Mouse (Mus musculus): ENCODE data around the gene Fopnl. TPM values are rescaled to one million over a fixed set of nuclear protein-coding genes. Genes with fewer than 3 reads are reported as not detected.

Gene Fopnl
- polyA plus RNA-seq, 1 experiment from 2014 or later: 27.5 TPM

- H3K4me3 ChIP-seq (ENCODE audit: inconsistent target): no peak overlapping the region
- no peaks in the 10 kb centered on the region for H3K79me2 ChIP-seq (ENCODE audit: inconsistent target)
- H3K27ac ChIP-seq: no peak overlapping the region
- WGBS (ENCODE audit: missing documents): 93% methylated on average over 2 of the region's 2 CpGs
- peaks cover 30% of the 10 kb centered on the region for H3K36me3 ChIP-seq (ENCODE audit: inconsistent target)
Measured at GRCm38 (mm10) chr16:14296544-14297124, 20.6 kb downstream of the Fopnl start.

GRCm38 (mm10) chr16:14295291-14295690 is 21.9 kb downstream of the Fopnl start:
- 50% methylated on average over 2 of the region's 2 CpGs for WGBS (ENCODE audit: missing documents)
- no peaks in the 10 kb centered on the region for H3K79me2 ChIP-seq (ENCODE audit: inconsistent target)

GRCm38 (mm10) chr16:14292205-14293199 is 24.7 kb downstream of the Fopnl start:
- Histone ChIP-seq H3K36me3 (ENCODE audit: inconsistent target) (no peaks in the 10 kb centered on the region), H3K4me3 (ENCODE audit: inconsistent target) (no peak overlapping the region), H3K27ac (no peak overlapping the region), H3K79me2 (ENCODE audit: inconsistent target) (no peaks in the 10 kb centered on the region)
- WGBS (ENCODE audit: missing documents): 27% methylated on average over 27 of the region's 31 CpGs

More at GRCm38 (mm10) chr16:14295291-14295690, 21.9 kb downstream of the Fopnl start:
- Histone ChIP-seq H3K27ac (no peak overlapping the region), H3K4me3 (ENCODE audit: inconsistent target) (no peak overlapping the region), H3K36me3 (ENCODE audit: inconsistent target) (peaks cover 20% of the 10 kb centered on the region)

GRCm38 (mm10) chr16:14291223-14291622 is 26.0 kb downstream of the Fopnl start, which contains the start of gene Myh11:
Gene Myh11 (minus strand): TSS chr16:14291372.
- WGBS (ENCODE audit: missing documents): 17% methylated on average over 16 of the region's 16 CpGs
- Histone ChIP-seq H3K4me3 (ENCODE audit: inconsistent target) (no peak within 1 kb of the TSS), H3K79me2 (ENCODE audit: inconsistent target) (no peaks in the 10 kb centered on the region), H3K27ac (no peak within 1 kb of the TSS), H3K36me3 (ENCODE audit: inconsistent target) (no peaks in the 10 kb centered on the region)

GRCm38 (mm10) chr16:14272374-14272965 is 44.7 kb downstream of the Fopnl start:
- Histone ChIP-seq H3K27ac (no peak overlapping the region), H3K79me2 (ENCODE audit: inconsistent target) (no peaks in the 10 kb centered on the region), H3K36me3 (ENCODE audit: inconsistent target) (no peaks in the 10 kb centered on the region), H3K4me3 (ENCODE audit: inconsistent target) (no peak overlapping the region)
- WGBS (ENCODE audit: missing documents): 87% methylated on average over 4 of the region's 4 CpGs

- 26% methylated on average over 4 of the region's 4 CpGs for WGBS (ENCODE audit: missing documents)
- Histone ChIP-seq H3K4me3 (ENCODE audit: inconsistent target) (no peak overlapping the region), H3K27ac (no peak overlapping the region)
Measured at GRCm38 (mm10) chr16:14265203-14265920, 51.8 kb downstream of the Fopnl start.

GRCm38 (mm10) chr16:14264504-14264903 is 52.7 kb downstream of the Fopnl start:
- no peak overlapping the region for H3K4me3 ChIP-seq (ENCODE audit: inconsistent target)
- no peaks in the 10 kb centered on the region for H3K79me2 ChIP-seq (ENCODE audit: inconsistent target)
- no peaks in the 10 kb centered on the region for H3K36me3 ChIP-seq (ENCODE audit: inconsistent target)
- H3K27ac ChIP-seq: no peak overlapping the region
- WGBS (ENCODE audit: missing documents): 76% methylated on average over 2 of the region's 2 CpGs

More at GRCm38 (mm10) chr16:14265203-14265920, 51.8 kb downstream of the Fopnl start:
- Histone ChIP-seq H3K36me3 (ENCODE audit: inconsistent target) (no peaks in the 10 kb centered on the region), H3K79me2 (ENCODE audit: inconsistent target) (no peaks in the 10 kb centered on the region)

- no peaks in the 10 kb centered on the region for H3K79me2 ChIP-seq (ENCODE audit: inconsistent target)
- H3K4me3 ChIP-seq (ENCODE audit: inconsistent target): no peak overlapping the region
- 96% methylated on average over 6 of the region's 6 CpGs for WGBS (ENCODE audit: missing documents)
- no peaks in the 10 kb centered on the region for H3K36me3 ChIP-seq (ENCODE audit: inconsistent target)
- no peak overlapping the region for H3K27ac ChIP-seq
Measured at GRCm38 (mm10) chr16:14263241-14263640, 54.0 kb downstream of the Fopnl start.

- no peak overlapping the region for H3K27ac ChIP-seq
- no peaks in the 10 kb centered on the region for H3K36me3 ChIP-seq (ENCODE audit: inconsistent target)
- WGBS (ENCODE audit: missing documents): 100% methylated on average over 1 of the region's 1 CpGs
- no peak overlapping the region for H3K4me3 ChIP-seq (ENCODE audit: inconsistent target)
- H3K79me2 ChIP-seq (ENCODE audit: inconsistent target): no peaks in the 10 kb centered on the region
Measured at GRCm38 (mm10) chr16:14262410-14262809, 54.8 kb downstream of the Fopnl start.

GRCm38 (mm10) chr16:14258856-14259255 is 58.3 kb downstream of the Fopnl start:
- H3K79me2 ChIP-seq (ENCODE audit: inconsistent target): no peaks in the 10 kb centered on the region
- no peaks in the 10 kb centered on the region for H3K36me3 ChIP-seq (ENCODE audit: inconsistent target)
- H3K4me3 ChIP-seq (ENCODE audit: inconsistent target): no peak overlapping the region
- no peak overlapping the region for H3K27ac ChIP-seq
- WGBS (ENCODE audit: missing documents): 65% methylated on average over 2 of the region's 2 CpGs

GRCm38 (mm10) chr16:14253586-14253985 is 63.6 kb downstream of the Fopnl start:
- Histone ChIP-seq H3K79me2 (ENCODE audit: inconsistent target) (no peaks in the 10 kb centered on the region), H3K4me3 (ENCODE audit: inconsistent target) (no peak overlapping the region), H3K36me3 (ENCODE audit: inconsistent target) (no peaks in the 10 kb centered on the region), H3K27ac (no peak overlapping the region)
- WGBS (ENCODE audit: missing documents): 95% methylated on average over 3 of the region's 3 CpGs

- H3K4me3 ChIP-seq (ENCODE audit: inconsistent target): no peak overlapping the region
- H3K27ac ChIP-seq: no peak overlapping the region
- no peaks in the 10 kb centered on the region for H3K36me3 ChIP-seq (ENCODE audit: inconsistent target)
- H3K79me2 ChIP-seq (ENCODE audit: inconsistent target): no peaks in the 10 kb centered on the region
- 94% methylated on average over 4 of the region's 4 CpGs for WGBS (ENCODE audit: missing documents)
Measured at GRCm38 (mm10) chr16:14252877-14253276, 64.3 kb downstream of the Fopnl start.

- H3K79me2 ChIP-seq (ENCODE audit: inconsistent target): no peaks in the 10 kb centered on the region
Measured at GRCm38 (mm10) chr16:14249913-14250312, 67.3 kb downstream of the Fopnl start.

More at GRCm38 (mm10) chr16:14249913-14250312, 67.3 kb downstream of the Fopnl start:
- Histone ChIP-seq H3K4me3 (ENCODE audit: inconsistent target) (no peak overlapping the region), H3K27ac (no peak overlapping the region), H3K36me3 (ENCODE audit: inconsistent target) (no peaks in the 10 kb centered on the region)
- WGBS (ENCODE audit: missing documents): 86% methylated on average over 1 of the region's 1 CpGs
